Mouse (Mus musculus) embryonic facial prominence, embryonic 11.5 days (tissue): ENCODE data around the gene Map1s. TPM values are rescaled to one million over a fixed set of nuclear protein-coding genes. Genes with fewer than 3 reads are reported as not detected.
A peak's percentile ranks its signal among the peaks of the same experiment; 100 is the strongest.

Source experiments
- ATAC-seq: fragments of 200-750 bp; cut with Nextera tagmentation; replicated peaks from 2 replicates; pipeline ENCODE4 v1.8.0; 2017; ENCODE audit warnings: low read depth; ENCODE audit not compliant: insufficient number of reproducible peaks, low FRiP score, low TSS enrichment
- DNase-seq: peaks from one replicate; pipeline ENCODE4 v3.0.0-alpha.2; 2015; ENCODE audit warnings: low spot score
- H3K27ac ChIP-seq: fragments of 300-500 bp; sonication (generic); replicated peaks from 2 replicates; pipeline ENCODE4 v1.5.1; 2014; ENCODE audit warnings: mild to moderate bottlenecking, low read depth, low read length, control low read depth
- H3K27me3 ChIP-seq: fragments of 300-500 bp; sonication (generic); 2 replicates; pipeline ENCODE4 v1.6.1; 2014; ENCODE audit warnings: mild to moderate bottlenecking, low read length, moderate library complexity, mixed read lengths; ENCODE audit not compliant: control insufficient read depth, insufficient read depth
- H3K36me3 ChIP-seq: fragments of 300-500 bp; sonication (generic); replicated peaks from 2 replicates; pipeline ENCODE4 v1.6.1; 2014; ENCODE audit warnings: low read depth, mild to moderate bottlenecking, low read length, moderate library complexity, mixed read lengths; ENCODE audit not compliant: control insufficient read depth, insufficient read depth
- H3K4me1 ChIP-seq: fragments of 300-500 bp; sonication (generic); 2 replicates; pipeline ENCODE4 v1.6.1; 2014; ENCODE audit warnings: low read length, mixed read lengths; ENCODE audit not compliant: control insufficient read depth, insufficient read depth
- H3K4me2 ChIP-seq: fragments of 300-500 bp; sonication (generic); 2 replicates; pipeline ENCODE4 v1.6.1; 2014; ENCODE audit warnings: low read depth, mild to moderate bottlenecking, control low read depth, low read length, moderate library complexity
- H3K4me3 ChIP-seq: fragments of 300-500 bp; sonication (generic); 2 replicates; pipeline ENCODE4 v1.5.1; 2014; ENCODE audit warnings: low read depth, low read length, control low read depth
- H3K9ac ChIP-seq: fragments of 300-500 bp; sonication (generic); replicated peaks from 2 replicates; pipeline ENCODE4 v1.6.1; 2014; ENCODE audit warnings: mild to moderate bottlenecking, control low read depth, low read length
- H3K9me3 ChIP-seq: fragments of 300-500 bp; sonication (generic); replicated peaks from 2 replicates; pipeline ENCODE4 v1.6.1; 2016; ENCODE audit warnings: mild to moderate bottlenecking, low read length, inconsistent platforms, mixed read lengths; ENCODE audit not compliant: control insufficient read depth
- WGBS: fragments of 180-500 bp; shearing (Covaris S2); extraction: QIAGEN DNeasy Blood & Tissue Kit; methylation state at CpG from one replicate; pipeline ENCODE4 v1.1.7; 2014; 5-methylcytosine and 5-hydroxymethylcytosine counted together
- polyA plus RNA-seq: library from polyadenylated mRNA; unstranded; fragments of >200 nt; fragmentation: Nextera tagmentation; extraction: Ambion mirVana; gene quantifications from 2 replicates; pipeline ENCODE4 v1.2.1, GENCODE M21; 2014

Gene Map1s
- polyA plus RNA-seq, 1 experiment from 2014 or later: 24.9 TPM

DNA sequence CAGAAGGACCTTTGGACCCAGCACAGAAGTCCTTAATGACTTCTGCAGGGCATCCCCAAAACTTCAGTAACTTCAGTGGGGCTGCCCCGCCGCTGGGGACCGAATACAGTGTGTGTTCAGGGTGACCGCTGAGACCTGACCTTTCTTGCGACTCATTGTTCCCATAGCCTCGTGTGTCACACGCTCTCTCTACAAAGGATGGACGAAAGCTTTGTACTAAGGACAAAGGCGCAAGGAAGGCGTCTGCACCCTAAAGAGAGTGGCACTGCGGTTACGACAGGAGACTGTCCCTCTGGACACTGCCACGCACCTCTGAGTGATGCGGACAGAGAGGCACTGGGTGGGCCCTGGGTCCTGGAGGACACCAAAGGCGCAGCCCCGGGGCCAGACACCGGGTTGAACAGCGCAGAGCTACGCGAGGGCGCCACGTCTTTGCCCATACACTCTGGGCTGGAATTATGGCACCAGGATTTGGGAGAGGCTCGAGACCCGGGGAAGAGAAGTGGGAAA is 41.0 kb upstream of the Map1s start:
- Histone ChIP-seq H3K4me2 (peak overlapping the region; percentile 94), H3K9ac (peak overlapping the region; percentile 70), H3K9me3 (no peaks in the 10 kb centered on the region), H3K27ac (peak overlapping the region; percentile 80), H3K4me3 (peak overlapping the region; percentile 33), H3K27me3 (peaks cover 15% of the 10 kb centered on the region; the same call in 1 of the 2 replicates), H3K36me3 (no peaks in the 10 kb centered on the region), H3K4me1 (peaks cover 17% of the 10 kb centered on the region)
- peak; percentile 44 for DNase-seq
- 2% methylated on average over 24 of the region's 24 CpGs for WGBS
- ATAC-seq: peak; percentile 25; the same call in 1 of the 2 replicates

GRCm38 (mm10) chr8:70865350-70866000 is 40.3 kb upstream of the Map1s start:
- ATAC-seq (peak; percentile 87), DNase-seq (peak; percentile 100)
- H3K27ac ChIP-seq: peak overlapping the region; percentile 80
- 0% methylated on average over 46 of the region's 46 CpGs for WGBS
- H3K9me3 ChIP-seq: no peaks in the 10 kb centered on the region
- H3K27me3 ChIP-seq: peaks cover 15% of the 10 kb centered on the region; the same call in 1 of the 2 replicates
- peak overlapping the region; percentile 33 for H3K4me3 ChIP-seq
- peak overlapping the region; percentile 70 for H3K9ac ChIP-seq
- peaks cover 17% of the 10 kb centered on the region for H3K4me1 ChIP-seq
- H3K4me2 ChIP-seq: peak overlapping the region; percentile 94
- no peaks in the 10 kb centered on the region for H3K36me3 ChIP-seq

GRCm38 (mm10) chr8:70866001-70866520 is 39.7 kb upstream of the Map1s start:
- H3K36me3 ChIP-seq: no peaks in the 10 kb centered on the region
- peak overlapping the region; percentile 44 for H3K4me2 ChIP-seq
- ATAC-seq (peak; percentile 11), DNase-seq (no peak)
- WGBS: 5% methylated on average over 12 of the region's 12 CpGs
- peak overlapping the region; percentile 78 for H3K27ac ChIP-seq
- peaks cover 15% of the 10 kb centered on the region; the same call in 1 of the 2 replicates for H3K27me3 ChIP-seq
- H3K9ac ChIP-seq: peak overlapping the region; percentile 26; the same call in 1 of the 2 replicates
- H3K9me3 ChIP-seq: no peaks in the 10 kb centered on the region
- peak overlapping the region; percentile 9; the same call in 1 of the 2 replicates for H3K4me3 ChIP-seq
- peaks cover 17% of the 10 kb centered on the region for H3K4me1 ChIP-seq

- Histone ChIP-seq H3K4me1 (peaks cover 17% of the 10 kb centered on the region), H3K4me3 (no peak overlapping the region), H3K4me2 (no peak overlapping the region), H3K27ac (peak overlapping the region; percentile 78; the same call in 1 of the 2 replicates), H3K9me3 (no peaks in the 10 kb centered on the region), H3K27me3 (peaks cover 15% of the 10 kb centered on the region; the same call in 1 of the 2 replicates), H3K36me3 (no peaks in the 10 kb centered on the region), H3K9ac (no peak overlapping the region)
- DNase-seq: no peak
- WGBS: 82% methylated on average over 7 of the region's 7 CpGs
- no peak for ATAC-seq
Observed at GRCm38 (mm10) chr8:70866566-70866965, 39.2 kb upstream of the Map1s start.

DNA sequence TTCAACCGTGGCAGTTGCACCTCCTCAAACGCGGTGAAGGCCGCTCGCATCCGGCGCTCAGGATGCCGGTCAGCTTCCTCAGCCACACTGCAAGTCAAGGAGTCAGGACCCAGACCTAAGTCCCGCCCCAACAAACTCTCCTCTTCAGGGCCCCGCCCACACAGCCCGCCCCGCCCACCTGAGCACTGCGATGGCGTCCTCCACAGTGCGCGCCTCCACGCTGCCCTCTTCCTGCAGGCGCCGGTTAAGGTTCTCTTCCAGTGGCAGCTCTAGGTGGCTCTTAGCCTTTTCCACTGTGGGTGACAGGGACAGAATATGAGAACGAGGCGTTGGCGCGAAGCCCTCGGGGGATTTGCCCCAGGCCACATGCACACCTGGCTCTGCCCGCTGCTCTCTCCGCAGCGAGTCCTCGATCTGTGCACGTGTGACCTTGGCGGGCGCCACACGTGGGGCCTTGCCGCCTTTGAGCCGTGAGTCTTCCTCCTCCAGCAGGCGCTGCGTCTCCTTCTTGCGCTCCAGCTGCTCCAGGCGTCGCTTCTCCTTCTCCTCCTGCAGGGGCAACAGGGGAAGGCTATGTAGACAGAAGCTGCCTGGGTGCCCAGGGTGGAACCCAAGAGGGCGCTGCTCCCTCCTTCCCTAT is 37.1 kb upstream of the Map1s start:
- peak; percentile 72 for DNase-seq
- Histone ChIP-seq H3K9me3 (no peaks in the 10 kb centered on the region), H3K36me3 (no peaks in the 10 kb centered on the region), H3K27me3 (no peaks in the 10 kb centered on the region), H3K9ac (peak overlapping the region; percentile 48), H3K4me2 (peak overlapping the region; percentile 32), H3K27ac (no peak overlapping the region), H3K4me3 (peak overlapping the region; percentile 19; the same call in 1 of the 2 replicates), H3K4me1 (peaks cover 11% of the 10 kb centered on the region)
- WGBS: 10% methylated on average over 40 of the region's 40 CpGs
- no peak for ATAC-seq

DNA sequence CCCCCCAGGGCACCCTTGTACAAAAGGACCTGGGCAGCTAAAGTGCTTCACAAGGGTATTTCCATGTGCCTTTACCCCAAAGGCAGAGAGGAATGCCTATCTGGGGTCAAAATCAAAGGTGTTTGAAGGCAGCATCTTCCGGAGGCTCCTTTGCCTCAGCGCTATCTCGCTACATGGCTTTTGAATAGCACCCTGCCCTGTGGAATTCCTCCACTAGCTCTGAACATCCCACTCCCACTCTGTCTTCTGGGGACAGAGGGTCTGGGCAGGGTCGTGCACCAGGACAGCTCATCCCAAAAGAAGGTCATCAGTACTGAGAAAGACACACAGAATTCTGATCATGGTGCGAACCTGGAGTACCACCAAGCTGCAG is 36.5 kb upstream of the Map1s start:
- WGBS: 38% methylated on average over 5 of the region's 5 CpGs
- H3K4me1 ChIP-seq: peaks cover 11% of the 10 kb centered on the region
- peak overlapping the region; percentile 12; the same call in 1 of the 2 replicates for H3K4me3 ChIP-seq

GRCm38 (mm10) chr8:70869601-70870041 is 36.1 kb upstream of the Map1s start:
- H3K4me2 ChIP-seq: peak overlapping the region; percentile 32; the same call in 1 of the 2 replicates
- H3K27ac ChIP-seq: peak overlapping the region; percentile 13; the same call in 1 of the 2 replicates
- ATAC-seq (no peak), DNase-seq (peak; percentile 85)
- H3K9me3 ChIP-seq: no peaks in the 10 kb centered on the region
- peak overlapping the region; percentile 48; the same call in 1 of the 2 replicates for H3K9ac ChIP-seq
- H3K27me3 ChIP-seq: no peaks in the 10 kb centered on the region
- peaks cover 7% of the 10 kb centered on the region for H3K4me1 ChIP-seq
- H3K4me3 ChIP-seq: peak overlapping the region; percentile 12; the same call in 1 of the 2 replicates
- no peaks in the 10 kb centered on the region for H3K36me3 ChIP-seq
- 52% methylated on average over 16 of the region's 16 CpGs for WGBS

More for the DNA sequence above, 36.5 kb upstream of the Map1s start:
- H3K36me3 ChIP-seq: no peaks in the 10 kb centered on the region
- H3K9ac ChIP-seq: peak overlapping the region; percentile 48
- H3K27ac ChIP-seq: 0 out of 2 replicates have a peak overlapping the region, but pooled peaks have one; percentile 13
- DNase-seq (no peak), ATAC-seq (no peak)
- no peaks in the 10 kb centered on the region for H3K9me3 ChIP-seq
- no peaks in the 10 kb centered on the region for H3K27me3 ChIP-seq
- peak overlapping the region; percentile 32 for H3K4me2 ChIP-seq
